Mouse (Mus musculus) thymus, adult 2 months (tissue): ENCODE measurements around the gene Rhof.
A peak's percentile ranks its signal among the peaks of the same experiment; 100 is the strongest.

Experiments
- CTCF ChIP-seq: fragments of 200-500 bp; IDR thresholded peaks from 2 replicates; pipeline ENCODE4 v1.5.1; 2012; ENCODE audit warnings: mild to moderate bottlenecking, control low read depth, low read length, moderate library complexity, borderline replicate concordance; ENCODE audit not compliant: control insufficient read depth, poor library complexity, insufficient read depth; ENCODE audit errors: extremely low read depth
- POLR2A ChIP-seq: fragments of 200-500 bp; IDR thresholded peaks from 2 replicates; pipeline ENCODE4 v1.6.1; 2012; ENCODE audit warnings: mild to moderate bottlenecking, low read length, control low read depth, moderate library complexity; ENCODE audit not compliant: control insufficient read depth, poor library complexity, insufficient read depth; ENCODE audit errors: extremely low read depth

GRCm38 (mm10) chr5:123057366-123058250 lies 74.9 kb downstream of the Rhof start:
- TF ChIP-seq CTCF (peak; percentile 76), POLR2A (peak; percentile 74)
